Mouse (Mus musculus): ENCODE measurements at regions not wholly inside any gene's neighbourhood (a gene's known extent, or its start where the extent isn't known, plus 50 kb on each side); places are given as distances from the start of the nearest gene placed in this dataset.
"Not testable (repeated sequence)": the region's sequence is repeated elsewhere in the genome, so short reads cannot be mapped to it uniquely, and the experiment has no call there.

DNA sequence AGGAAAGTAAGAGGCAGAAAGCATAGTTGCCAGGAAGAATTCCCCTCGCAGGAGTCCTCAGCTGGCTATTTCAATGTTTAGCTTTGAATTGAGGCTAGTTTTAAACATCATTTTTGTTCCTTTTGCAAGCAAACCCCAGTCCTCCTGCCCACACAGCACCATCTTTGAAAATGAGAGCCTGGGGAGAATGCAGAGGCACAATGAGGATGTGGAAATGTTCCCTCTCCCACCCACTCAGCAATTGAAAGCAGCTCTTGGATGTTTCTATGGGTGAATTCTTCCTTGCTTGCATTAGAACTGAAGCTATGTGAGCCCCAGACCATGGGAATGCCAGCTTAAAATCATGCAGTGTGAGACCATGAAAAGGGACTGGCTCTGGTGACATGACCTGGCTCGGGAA, 109.3 kb upstream of the Dpp6 start:
- Histone ChIP-seq H3K4me1 (ENCODE audit: control insufficient read depth, insufficient read depth, low read length) (no peaks in the 10 kb centered on the region), H3K36me3 (ENCODE audit: control insufficient read depth, insufficient read depth, low read length) (no peaks in the 10 kb centered on the region), H3K9me3 (ENCODE audit: control insufficient read depth, low read length) (no peaks in the 10 kb centered on the region), H3K27ac (replicated peaks; ENCODE audit: low read depth, low read length) (no peak overlapping the region), H3K9ac (ENCODE audit: low read depth, low read length, severe bottlenecking) (no peak overlapping the region), H3K4me2 (replicated peaks; ENCODE audit: low read depth, low read length, severe bottlenecking) (no peak overlapping the region), H3K27me3 (ENCODE audit: control insufficient read depth, insufficient read depth, low read length) (no peaks in the 10 kb centered on the region), H3K4me3 (replicated peaks; ENCODE audit: low read length) (no peak overlapping the region)
- ATAC-seq (ENCODE audit: low FRiP score, low read depth) (no peak), DNase-seq (ENCODE audit: low spot score) (no peak)
- 71% methylated on average over 2 of the region's 2 CpGs for WGBS
- no peak for TF ChIP-seq POLR2A (IDR thresholded peaks at IDR 0.05; ENCODE audit: borderline replicate concordance, extremely low read depth, insufficient read depth, insufficient read length)

DNA sequence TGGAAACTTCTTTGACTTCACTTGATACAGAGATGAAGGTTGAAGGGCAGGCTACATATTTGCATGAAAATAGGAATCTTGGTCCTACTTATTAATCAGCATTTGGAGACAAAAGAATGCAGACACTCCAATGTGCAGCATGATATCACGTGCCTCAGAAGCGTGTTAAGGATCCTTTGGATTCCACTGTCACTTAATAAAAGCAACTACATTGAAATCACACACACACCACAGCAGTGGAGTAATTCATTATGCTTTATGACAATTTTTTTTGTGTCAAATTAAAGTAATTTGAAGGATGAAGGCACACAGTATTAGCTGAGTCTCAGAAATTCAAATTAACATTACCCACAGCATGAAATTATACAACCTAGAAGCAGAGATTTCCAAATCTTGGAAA, 92.5 kb upstream of the Dpp6 start:
- WGBS = 77% methylated on average over 2 of the region's 2 CpGs

DNA sequence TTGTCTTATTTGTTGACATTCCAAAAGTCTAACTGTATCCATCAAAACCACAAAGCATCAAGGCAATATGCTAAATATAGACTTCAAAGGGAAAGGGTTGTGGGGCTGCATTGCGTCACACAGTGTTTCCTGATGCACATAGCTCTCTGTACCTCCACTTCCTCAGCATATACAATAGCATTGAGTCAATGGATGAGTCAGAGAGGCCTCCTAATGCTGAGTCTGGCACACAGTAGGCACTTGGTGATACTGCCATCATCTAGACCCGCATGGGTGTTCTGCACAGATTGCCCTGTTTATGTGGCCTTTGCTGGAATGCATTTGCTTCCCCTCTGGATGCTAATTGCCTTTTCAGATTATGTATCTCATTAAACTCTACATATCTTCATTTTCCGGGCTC, 91.0 kb upstream of the Dpp6 start:
- Histone ChIP-seq H3K36me3 (ENCODE audit: control insufficient read depth, insufficient read depth, low read length) (no peaks in the 10 kb centered on the region), H3K4me3 (replicated peaks; ENCODE audit: low read length) (no peak overlapping the region), H3K4me1 (ENCODE audit: control insufficient read depth, insufficient read depth, low read length) (no peaks in the 10 kb centered on the region), H3K9me3 (ENCODE audit: control insufficient read depth, low read length) (no peaks in the 10 kb centered on the region), H3K4me2 (replicated peaks; ENCODE audit: low read depth, low read length, severe bottlenecking) (no peak overlapping the region), H3K9ac (ENCODE audit: low read depth, low read length, severe bottlenecking) (no peak overlapping the region), H3K27ac (replicated peaks; ENCODE audit: low read depth, low read length) (no peak overlapping the region), H3K27me3 (ENCODE audit: control insufficient read depth, insufficient read depth, low read length) (no peaks in the 10 kb centered on the region)
- DNase-seq (ENCODE audit: low spot score) (no peak), ATAC-seq (ENCODE audit: low FRiP score, low read depth) (no peak)
- 61% methylated on average over 3 of the region's 3 CpGs for WGBS
- no peak for TF ChIP-seq POLR2A (IDR thresholded peaks at IDR 0.05; ENCODE audit: borderline replicate concordance, extremely low read depth, insufficient read depth, insufficient read length)

More for the DNA sequence above, 92.5 kb upstream of the Dpp6 start:
- no peak for TF ChIP-seq POLR2A (IDR thresholded peaks at IDR 0.05; ENCODE audit: borderline replicate concordance, extremely low read depth, insufficient read depth, insufficient read length)
- H3K36me3 ChIP-seq (ENCODE audit: control insufficient read depth, insufficient read depth, low read length) = no peaks in the 10 kb centered on the region
- H3K27me3 ChIP-seq (ENCODE audit: control insufficient read depth, insufficient read depth, low read length) = no peaks in the 10 kb centered on the region
- H3K4me2 ChIP-seq (replicated peaks; ENCODE audit: low read depth, low read length, severe bottlenecking) = no peak overlapping the region
- DNase-seq (ENCODE audit: low spot score) (no peak), ATAC-seq (ENCODE audit: low FRiP score, low read depth) (no peak)
- no peak overlapping the region for H3K27ac ChIP-seq (replicated peaks; ENCODE audit: low read depth, low read length)
- H3K9me3 ChIP-seq (ENCODE audit: control insufficient read depth, low read length) = no peaks in the 10 kb centered on the region
- H3K9ac ChIP-seq (ENCODE audit: low read depth, low read length, severe bottlenecking) = no peak overlapping the region
- H3K4me3 ChIP-seq (replicated peaks; ENCODE audit: low read length) = no peak overlapping the region
- H3K4me1 ChIP-seq (ENCODE audit: control insufficient read depth, insufficient read depth, low read length) = no peaks in the 10 kb centered on the region

DNA sequence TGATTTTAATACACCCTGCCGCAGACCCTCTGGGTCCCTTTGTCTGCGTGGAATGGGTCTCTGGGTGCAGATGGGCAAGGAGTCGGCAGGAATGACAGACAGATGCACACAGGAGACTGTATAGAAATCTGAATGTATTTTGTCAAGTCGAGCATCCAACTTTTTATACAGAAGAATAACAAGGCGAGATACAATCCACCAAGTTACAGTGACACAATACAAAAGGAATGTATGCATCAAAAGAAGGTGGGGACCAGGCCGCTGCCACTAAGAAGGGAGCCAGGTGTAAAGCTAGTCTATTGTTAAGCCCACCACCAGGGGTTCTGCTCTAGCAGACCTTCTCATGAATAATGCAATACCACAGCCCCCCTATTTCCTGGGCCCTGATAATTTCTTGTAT, 65.8 kb upstream of the Dpp6 start:
- not testable (repeated sequence) for ATAC-seq (ENCODE audit: low FRiP score, low read depth); H3K27me3 ChIP-seq (ENCODE audit: control insufficient read depth, insufficient read depth, low read length); DNase-seq (ENCODE audit: low spot score); H3K36me3 ChIP-seq (ENCODE audit: control insufficient read depth, insufficient read depth, low read length); H3K4me3 ChIP-seq (replicated peaks; ENCODE audit: low read length); H3K4me2 ChIP-seq (replicated peaks; ENCODE audit: low read depth, low read length, severe bottlenecking); H3K4me1 ChIP-seq (ENCODE audit: control insufficient read depth, insufficient read depth, low read length); H3K27ac ChIP-seq (replicated peaks; ENCODE audit: low read depth, low read length); H3K9me3 ChIP-seq (ENCODE audit: control insufficient read depth, low read length); H3K9ac ChIP-seq (ENCODE audit: low read depth, low read length, severe bottlenecking)
- WGBS = 90% methylated on average over 6 of the region's 6 CpGs

DNA sequence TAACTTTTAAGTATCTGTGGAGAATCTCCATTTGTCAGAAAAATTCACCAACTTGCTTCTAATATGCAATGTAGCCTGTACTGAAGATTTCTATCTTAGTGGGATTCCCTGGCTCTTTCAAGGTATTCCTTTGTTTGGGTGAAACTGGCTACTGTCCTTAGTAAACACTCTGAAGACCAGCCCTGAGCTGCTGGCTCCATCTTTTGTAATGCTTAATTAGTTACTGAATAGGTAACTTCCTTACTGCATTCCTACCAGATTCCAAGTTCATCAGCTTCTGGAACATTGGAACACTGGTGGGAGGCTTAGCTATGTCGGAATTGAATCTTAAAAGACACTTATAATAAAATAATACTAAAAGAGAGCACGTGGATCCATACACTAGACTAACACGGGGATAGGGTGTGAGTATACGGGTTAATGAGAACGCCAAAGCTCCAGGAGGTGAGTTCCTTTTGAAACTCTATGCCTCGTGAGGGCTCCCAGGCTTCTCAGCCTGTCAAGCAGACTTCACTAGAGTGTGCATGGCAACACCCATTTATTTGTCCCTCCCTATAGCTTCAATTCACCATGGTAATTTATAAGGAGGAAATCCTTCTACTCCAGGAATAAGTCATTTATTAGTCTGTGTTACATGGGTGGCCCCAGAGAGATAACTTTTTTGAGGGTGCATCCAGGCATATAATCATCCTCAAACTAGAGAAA, 65.2 kb upstream of the Dpp6 start:
- H3K27me3 ChIP-seq (ENCODE audit: control insufficient read depth, insufficient read depth, low read length) = not testable (repeated sequence)

DNA sequence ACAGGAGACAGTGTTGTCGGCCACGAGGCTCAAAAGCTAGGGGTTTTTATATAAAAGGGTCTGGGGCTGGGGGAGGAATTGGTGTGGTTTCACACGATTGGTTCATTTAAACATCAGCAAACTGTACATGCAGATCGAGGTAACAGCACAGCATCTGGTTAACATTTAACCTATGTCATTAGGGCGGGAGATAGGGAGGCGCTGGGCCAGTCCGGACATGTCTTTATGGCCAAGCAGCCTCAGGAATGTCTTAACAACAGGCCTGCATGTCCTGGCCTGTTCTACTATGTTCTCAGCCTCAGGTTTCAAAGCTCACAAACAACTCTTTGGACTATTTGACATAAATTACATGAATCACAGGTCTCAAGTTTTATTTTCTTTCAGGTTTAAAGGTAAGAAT, 62.9 kb upstream of the Dpp6 start:
- H3K4me3 ChIP-seq (replicated peaks; ENCODE audit: low read length); ATAC-seq (ENCODE audit: low FRiP score, low read depth); H3K9me3 ChIP-seq (ENCODE audit: control insufficient read depth, low read length); H3K36me3 ChIP-seq (ENCODE audit: control insufficient read depth, insufficient read depth, low read length); H3K9ac ChIP-seq (ENCODE audit: low read depth, low read length, severe bottlenecking); H3K27me3 ChIP-seq (ENCODE audit: control insufficient read depth, insufficient read depth, low read length); H3K4me1 ChIP-seq (ENCODE audit: control insufficient read depth, insufficient read depth, low read length); DNase-seq (ENCODE audit: low spot score); H3K27ac ChIP-seq (replicated peaks; ENCODE audit: low read depth, low read length); H3K4me2 ChIP-seq (replicated peaks; ENCODE audit: low read depth, low read length, severe bottlenecking): not testable (repeated sequence)
- 23% methylated on average over 7 of the region's 7 CpGs for WGBS

More for the DNA sequence above, 65.2 kb upstream of the Dpp6 start:
- DNase-seq (ENCODE audit: low spot score); ATAC-seq (ENCODE audit: low FRiP score, low read depth); H3K9me3 ChIP-seq (ENCODE audit: control insufficient read depth, low read length); H3K9ac ChIP-seq (ENCODE audit: low read depth, low read length, severe bottlenecking); H3K27ac ChIP-seq (replicated peaks; ENCODE audit: low read depth, low read length); H3K36me3 ChIP-seq (ENCODE audit: control insufficient read depth, insufficient read depth, low read length); H3K4me3 ChIP-seq (replicated peaks; ENCODE audit: low read length); H3K4me2 ChIP-seq (replicated peaks; ENCODE audit: low read depth, low read length, severe bottlenecking); H3K4me1 ChIP-seq (ENCODE audit: control insufficient read depth, insufficient read depth, low read length): not testable (repeated sequence)
- 87% methylated on average over 6 of the region's 6 CpGs for WGBS
